Mouse (Mus musculus): ENCODE measurements around the gene Tgfb1i1. TPM values are rescaled to one million over a fixed set of nuclear protein-coding genes. Genes with fewer than 3 reads are reported as not detected.

Gene Tgfb1i1
- polyA plus RNA-seq, 1 experiment from 2014 or later, result 160 TPM

DNA sequence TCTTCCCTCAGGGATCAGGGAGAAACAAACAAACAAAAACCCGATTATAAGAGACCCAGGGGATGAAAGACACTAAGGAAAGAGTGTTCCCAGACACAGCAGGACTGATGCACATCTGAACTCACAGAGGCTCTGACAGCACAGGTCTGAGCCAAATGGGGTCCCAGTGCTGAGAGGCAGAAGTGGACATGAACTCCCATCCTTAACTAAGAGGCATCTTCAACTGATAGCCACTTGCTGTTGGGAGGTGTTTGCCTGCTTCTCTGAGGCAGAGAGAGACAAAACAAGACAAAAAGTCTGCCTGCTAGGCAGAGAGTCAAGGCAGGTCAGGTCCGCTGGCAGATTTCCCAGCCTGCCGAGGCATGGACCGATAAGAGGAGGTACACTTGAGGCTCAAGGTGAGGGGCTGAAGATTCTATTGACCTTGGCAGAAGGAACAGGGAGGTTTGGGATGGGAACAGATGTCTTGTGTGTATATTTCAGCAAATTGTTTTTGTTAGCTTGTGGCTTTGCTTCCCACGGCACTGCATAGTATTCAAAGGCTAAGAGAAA is 10.2 kb downstream of the Tgfb1i1 start:
- no peaks in the 10 kb centered on the region for H3K9me3 ChIP-seq (ENCODE audit: low read length)
- H3K36me3 ChIP-seq (ENCODE audit: insufficient read depth, low read length), result peaks cover 13% of the 10 kb centered on the region; the same call in 1 of the 2 replicates
- H3K4me2 ChIP-seq (replicated peaks; ENCODE audit: low read depth, low read length), result no peak overlapping the region
- ATAC-seq, result peak; percentile 11; the same call in 1 of the 2 replicates
- no peak overlapping the region for H3K27ac ChIP-seq (ENCODE audit: low read length)
- H3K27me3 ChIP-seq (replicated peaks; ENCODE audit: insufficient read depth, low read length), result no peaks in the 10 kb centered on the region
- TF ChIP-seq CTCF (IDR thresholded peaks at IDR 0.05) (no peak), EP300 (IDR thresholded peaks at IDR 0.05) (no peak)
- no peaks in the 10 kb centered on the region; the same call in 1 of the 2 replicates for H3K4me1 ChIP-seq (ENCODE audit: insufficient read depth, low read depth, low read length)
- 6% methylated on average over 5 of the region's 5 CpGs for WGBS
- no peak overlapping the region for H3K9ac ChIP-seq (replicated peaks; ENCODE audit: low read depth)
- H3K4me3 ChIP-seq (ENCODE audit: low read depth, low read length), result no peak overlapping the region
- DNase-seq (ENCODE audit: low spot score), result no peak

DNA sequence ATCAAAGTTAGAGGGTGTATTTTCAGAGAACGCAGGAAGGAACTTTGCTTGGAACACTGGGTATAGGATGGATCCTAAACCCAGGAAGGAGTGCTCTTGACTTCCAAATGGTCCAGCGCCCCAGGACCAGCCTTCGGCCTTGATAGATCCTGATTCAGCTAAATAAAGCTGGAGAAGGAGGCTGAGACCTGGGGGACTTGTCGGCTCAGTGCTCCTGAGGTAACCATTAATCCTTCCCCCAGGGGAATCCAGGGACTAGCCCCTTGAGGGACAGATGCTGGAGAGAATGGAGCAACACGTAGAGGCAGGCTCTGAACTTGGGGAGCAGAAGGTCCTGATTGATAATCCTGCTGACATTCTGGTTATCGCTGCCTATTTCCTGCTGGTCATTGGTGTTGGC is 18.8 kb downstream of the Tgfb1i1 start, which contains the start of gene Slc5a2:
TSS of gene Slc5a2 (plus strand) at position 247 of the 400 bp plus-strand sequence.
- Histone ChIP-seq H3K4me2 (replicated peaks; ENCODE audit: low read depth, low read length) (no peak within 1 kb of the TSS), H3K4me1 (ENCODE audit: insufficient read depth, low read depth, low read length) (no peaks in the 10 kb centered on the region), H3K36me3 (ENCODE audit: insufficient read depth, low read length) (no peaks in the 10 kb centered on the region), H3K27ac (ENCODE audit: low read length) (no peak within 1 kb of the TSS), H3K4me3 (ENCODE audit: low read depth, low read length) (no peak within 1 kb of the TSS), H3K27me3 (replicated peaks; ENCODE audit: insufficient read depth, low read length) (no peaks in the 10 kb centered on the region), H3K9me3 (ENCODE audit: low read length) (no peaks in the 10 kb centered on the region), H3K9ac (replicated peaks; ENCODE audit: low read depth) (no peak within 1 kb of the TSS)
- DNase-seq (ENCODE audit: low spot score) (no peak), ATAC-seq (no peak)
- WGBS, result 74% methylated on average over 6 of the region's 6 CpGs
- TF ChIP-seq EP300 (IDR thresholded peaks at IDR 0.05), result no peak
- no peak for TF ChIP-seq CTCF (IDR thresholded peaks at IDR 0.05)

DNA sequence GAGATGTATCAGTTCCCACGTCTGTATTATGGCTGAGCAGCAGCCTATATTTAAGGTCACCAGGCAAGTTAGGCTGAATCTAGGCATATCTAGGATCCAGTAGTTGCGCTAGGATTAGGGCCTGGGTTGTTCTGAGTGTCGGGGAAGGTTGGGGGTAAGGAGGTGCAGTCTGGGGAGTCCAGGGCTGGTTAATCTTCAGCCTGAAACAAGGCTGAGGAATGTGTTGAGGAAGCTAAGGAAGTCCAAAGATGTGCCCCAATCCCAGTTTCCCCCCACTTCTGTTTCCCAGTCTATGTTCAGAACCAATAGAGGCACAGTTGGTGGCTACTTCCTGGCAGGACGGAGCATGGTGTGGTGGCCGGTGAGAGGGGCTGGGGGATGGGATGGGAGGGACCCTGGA is 19.4 kb downstream of the Tgfb1i1 start:
- WGBS, result 67% methylated on average over 3 of the region's 5 CpGs
- TF ChIP-seq EP300 (IDR thresholded peaks at IDR 0.05), result no peak
- no peak for TF ChIP-seq CTCF (IDR thresholded peaks at IDR 0.05)
- Histone ChIP-seq H3K27me3 (replicated peaks; ENCODE audit: insufficient read depth, low read length) (no peaks in the 10 kb centered on the region), H3K9ac (replicated peaks; ENCODE audit: low read depth) (no peak overlapping the region), H3K4me1 (ENCODE audit: insufficient read depth, low read depth, low read length) (no peaks in the 10 kb centered on the region), H3K27ac (ENCODE audit: low read length) (no peak overlapping the region), H3K36me3 (ENCODE audit: insufficient read depth, low read length) (peaks cover 1% of the 10 kb centered on the region; the same call in 1 of the 2 replicates), H3K4me3 (ENCODE audit: low read depth, low read length) (no peak overlapping the region), H3K9me3 (ENCODE audit: low read length) (no peaks in the 10 kb centered on the region), H3K4me2 (replicated peaks; ENCODE audit: low read depth, low read length) (no peak overlapping the region)
- ATAC-seq (no peak), DNase-seq (ENCODE audit: low spot score) (no peak)

DNA sequence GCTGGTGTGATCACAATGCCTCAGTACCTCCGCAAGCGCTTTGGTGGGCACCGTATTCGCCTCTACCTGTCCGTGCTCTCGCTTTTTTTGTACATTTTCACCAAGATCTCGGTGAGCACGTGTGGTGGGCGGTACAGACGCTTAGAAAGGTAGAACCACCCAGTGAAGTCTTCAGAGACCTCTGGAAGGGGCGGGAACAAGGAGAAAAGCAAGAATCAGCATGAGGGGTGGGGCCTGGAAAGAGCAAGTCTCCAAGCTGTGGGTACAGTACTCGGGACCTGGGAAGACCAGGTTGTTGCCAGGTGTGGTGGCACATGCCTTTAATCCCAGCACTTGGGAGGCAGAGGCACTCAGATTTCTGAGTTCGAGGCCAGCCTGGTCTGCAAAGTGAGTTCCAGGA is 20.8 kb downstream of the Tgfb1i1 start:
- no peaks in the 10 kb centered on the region for H3K9me3 ChIP-seq (ENCODE audit: low read length)
- H3K4me2 ChIP-seq (replicated peaks; ENCODE audit: low read depth, low read length), result no peak overlapping the region
- 59% methylated on average over 13 of the region's 13 CpGs for WGBS
- no peak overlapping the region for H3K9ac ChIP-seq (replicated peaks; ENCODE audit: low read depth)
- no peak overlapping the region for H3K27ac ChIP-seq (ENCODE audit: low read length)
- H3K36me3 ChIP-seq (ENCODE audit: insufficient read depth, low read length), result peaks cover 14% of the 10 kb centered on the region; the same call in 1 of the 2 replicates
- no peak overlapping the region for H3K4me3 ChIP-seq (ENCODE audit: low read depth, low read length)
- DNase-seq (ENCODE audit: low spot score) (no peak), ATAC-seq (no peak)
- H3K27me3 ChIP-seq (replicated peaks; ENCODE audit: insufficient read depth, low read length), result no peaks in the 10 kb centered on the region
- TF ChIP-seq CTCF (IDR thresholded peaks at IDR 0.05), result no peak
- no peak for TF ChIP-seq EP300 (IDR thresholded peaks at IDR 0.05)
- no peaks in the 10 kb centered on the region for H3K4me1 ChIP-seq (ENCODE audit: insufficient read depth, low read depth, low read length)

DNA sequence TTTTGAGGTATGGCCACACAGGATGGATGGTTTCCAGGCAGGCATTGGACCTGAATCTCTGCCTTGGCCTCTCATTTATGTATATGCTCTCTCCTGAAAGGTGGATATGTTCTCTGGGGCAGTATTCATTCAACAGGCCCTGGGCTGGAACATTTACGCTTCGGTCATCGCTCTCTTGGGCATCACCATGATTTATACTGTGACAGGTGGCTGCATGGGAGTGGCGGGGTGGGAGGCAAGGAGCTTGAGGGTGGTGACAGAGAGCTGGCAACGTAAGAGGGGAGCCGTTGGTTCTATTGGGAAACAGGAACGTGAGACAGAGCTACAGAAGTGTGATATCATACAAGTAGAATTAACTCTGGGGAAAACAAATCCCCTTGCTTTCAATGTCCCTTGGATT is 21.2 kb downstream of the Tgfb1i1 start:
- no peak overlapping the region for H3K4me2 ChIP-seq (replicated peaks; ENCODE audit: low read depth, low read length)
- no peaks in the 10 kb centered on the region for H3K27me3 ChIP-seq (replicated peaks; ENCODE audit: insufficient read depth, low read length)
- H3K9me3 ChIP-seq (ENCODE audit: low read length), result no peaks in the 10 kb centered on the region
- H3K9ac ChIP-seq (replicated peaks; ENCODE audit: low read depth), result no peak overlapping the region
- WGBS, result 79% methylated on average over 7 of the region's 7 CpGs
- no peak overlapping the region for H3K27ac ChIP-seq (ENCODE audit: low read length)
- ATAC-seq, result no peak
- no peak for TF ChIP-seq CTCF (IDR thresholded peaks at IDR 0.05)
- no peak for TF ChIP-seq EP300 (IDR thresholded peaks at IDR 0.05)
- H3K4me3 ChIP-seq (ENCODE audit: low read depth, low read length), result no peak overlapping the region
- DNase-seq (ENCODE audit: low spot score), result no peak
- H3K4me1 ChIP-seq (ENCODE audit: insufficient read depth, low read depth, low read length), result no peaks in the 10 kb centered on the region
- peaks cover 14% of the 10 kb centered on the region; the same call in 1 of the 2 replicates for H3K36me3 ChIP-seq (ENCODE audit: insufficient read depth, low read length)

DNA sequence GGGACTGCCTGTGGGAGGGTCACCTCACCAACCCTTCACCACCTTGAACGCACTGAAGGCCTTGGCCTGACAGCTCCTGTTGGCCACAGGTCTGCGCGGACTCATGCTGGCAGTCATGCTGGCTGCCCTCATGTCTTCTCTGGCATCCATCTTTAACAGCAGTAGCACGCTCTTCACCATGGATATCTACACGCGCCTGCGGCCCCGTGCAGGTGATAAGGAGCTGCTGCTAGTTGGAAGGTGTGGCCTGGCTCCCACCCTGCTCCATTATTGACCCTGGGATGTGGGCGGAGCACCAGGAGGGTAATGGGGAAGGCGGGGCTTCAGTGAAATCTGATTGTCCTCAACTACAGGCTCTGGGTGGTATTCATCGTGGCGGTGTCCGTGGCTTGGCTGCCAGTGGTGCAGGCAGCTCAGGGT is 23.8 kb downstream of the Tgfb1i1 start:
- ATAC-seq (0 out of 2 replicates have a peak, but pooled peaks have one; percentile 28), DNase-seq (ENCODE audit: low spot score) (no peak)
- H3K36me3 ChIP-seq (ENCODE audit: insufficient read depth, low read length), result peaks cover 23% of the 10 kb centered on the region
- H3K9ac ChIP-seq (replicated peaks; ENCODE audit: low read depth), result no peak overlapping the region
- TF ChIP-seq EP300 (IDR thresholded peaks at IDR 0.05), result no peak
- TF ChIP-seq CTCF (IDR thresholded peaks at IDR 0.05), result no peak
- 42% methylated on average over 13 of the region's 13 CpGs for WGBS
- H3K9me3 ChIP-seq (ENCODE audit: low read length), result no peaks in the 10 kb centered on the region
- H3K27ac ChIP-seq (ENCODE audit: low read length), result no peak overlapping the region
- H3K27me3 ChIP-seq (replicated peaks; ENCODE audit: insufficient read depth, low read length), result no peaks in the 10 kb centered on the region
- H3K4me3 ChIP-seq (ENCODE audit: low read depth, low read length), result no peak overlapping the region
- no peaks in the 10 kb centered on the region for H3K4me1 ChIP-seq (ENCODE audit: insufficient read depth, low read depth, low read length)
- H3K4me2 ChIP-seq (replicated peaks; ENCODE audit: low read depth, low read length), result no peak overlapping the region

Measured in lung, postnatal 0 days (tissue).